Mouse (Mus musculus) MEL (cell line): ENCODE measurements at regions not wholly inside any gene's neighbourhood (a gene's known extent, or its start where the extent isn't known, plus 50 kb on each side); places are given as distances from the start of the nearest gene placed in this dataset.

Experiments
- DNase-seq: peaks from one replicate; pipeline ENCODE4 v3.0.0; 2011; ENCODE audit warnings: low read depth, low spot score
- H3K27ac ChIP-seq: 2 replicates; pipeline ENCODE4 v1.5.1; 2012; ENCODE audit warnings: low read depth, mild to moderate bottlenecking, control low read depth, low read length, moderate library complexity; ENCODE audit not compliant: control insufficient read depth
- H3K27me3 ChIP-seq, 2 experiments: fragments of 150-350 bp in 1 of 2; sonication (generic) in 1 of 2; 2 replicates each; pipeline ENCODE4 v1.6.1; 2012; ENCODE audit warnings: low read length in 2 of 2, mild to moderate bottlenecking in 2 of 2, improper control_type of control experiment in 1 of 2, moderate library complexity in 1 of 2; ENCODE audit not compliant: insufficient read depth in 2 of 2, control insufficient read depth in 1 of 2
- H3K36me3 ChIP-seq, 2 experiments: 2 replicates each; pipeline ENCODE4 v1.6.1; 2012 to 2014; ENCODE audit warnings: low read length in 2 of 2, improper control_type of control experiment in 1 of 2, inconsistent platforms in 1 of 2, mild to moderate bottlenecking in 1 of 2; ENCODE audit not compliant: insufficient read depth in 2 of 2, control insufficient read depth in 1 of 2
- H3K4me1 ChIP-seq, 2 experiments: fragments of 150-350 bp in 1 of 2; sonication (generic) in 1 of 2; 2 replicates each; pipeline ENCODE4 v1.6.1; 2012; ENCODE audit warnings: low read length in 2 of 2, improper control_type of control experiment in 1 of 2, mild to moderate bottlenecking in 1 of 2; ENCODE audit not compliant: insufficient read depth in 2 of 2, control insufficient read depth in 1 of 2
- H3K4me3 ChIP-seq, 2 experiments: fragments of 150-350 bp in 1 of 2; sonication (generic) in 1 of 2; 2 replicates each; pipeline ENCODE4 v1.5.1; 2012; ENCODE audit warnings: low read depth in 2 of 2, low read length in 2 of 2, mild to moderate bottlenecking in 2 of 2, moderate library complexity in 2 of 2, control low read depth in 1 of 2, improper control_type of control experiment in 1 of 2; ENCODE audit not compliant: control insufficient read depth in 1 of 2, insufficient read depth in 1 of 2
- H3K79me2 ChIP-seq: 2 replicates; pipeline ENCODE4 v1.6.1; 2012; ENCODE audit warnings: mild to moderate bottlenecking, low read length, moderate library complexity; ENCODE audit not compliant: control insufficient read depth, poor library complexity, insufficient read depth
- H3K9ac ChIP-seq: 2 replicates; pipeline ENCODE4 v1.6.1; 2012; ENCODE audit warnings: low read depth, mild to moderate bottlenecking, control low read depth, low read length, moderate library complexity; ENCODE audit not compliant: control insufficient read depth, poor library complexity, severe bottlenecking
- H3K9me3 ChIP-seq: fragments of 150-350 bp; sonication (generic); replicated peaks from 2 replicates; pipeline ENCODE4 v1.6.1; 2012; ENCODE audit warnings: mild to moderate bottlenecking, low read length, improper control_type of control experiment, moderate library complexity; ENCODE audit not compliant: insufficient read depth
- CHD1 ChIP-seq: IDR thresholded peaks from 2 replicates; pipeline ENCODE4 v1.6.1; 2012; ENCODE audit warnings: low read depth, mild to moderate bottlenecking, inconsistent platforms, low read length, improper control_type of control experiment
- CHD2 ChIP-seq: IDR thresholded peaks from 2 replicates; pipeline ENCODE4 v1.6.1; 2011; ENCODE audit warnings: low read length, improper control_type of control experiment
- CTCF ChIP-seq, 3 experiments: IDR thresholded peaks in 2 of 3; conservative IDR thresholded peaks in 1 of 3; 2 replicates each; pipeline ENCODE4 v1.5.1; 2011 to 2012; ENCODE audit warnings: low read length in 3 of 3, low read depth in 2 of 3, mild to moderate bottlenecking in 2 of 3, improper control_type of control experiment in 1 of 3, inconsistent platforms in 1 of 3, mixed read lengths in 1 of 3, moderate library complexity in 1 of 3; ENCODE audit not compliant: control insufficient read depth in 1 of 3, insufficient read depth in 1 of 3, poor library complexity in 1 of 3, severe bottlenecking in 1 of 3
- ELF1 ChIP-seq: IDR thresholded peaks from 2 replicates; pipeline ENCODE4 v1.6.1; 2014; ENCODE audit warnings: low read depth, mild to moderate bottlenecking, inconsistent platforms, low read length, improper control_type of control experiment, moderate library complexity
- EP300 ChIP-seq, 2 experiments: IDR thresholded peaks; 2 replicates each; pipeline ENCODE4 v1.6.1; 2011; ENCODE audit warnings: improper control_type of control experiment in 2 of 2, low read length in 2 of 2, low read depth in 1 of 2, mild to moderate bottlenecking in 1 of 2
- ETS1 ChIP-seq: IDR thresholded peaks from 2 replicates; pipeline ENCODE4 v1.6.1; 2012; ENCODE audit warnings: low read depth, mild to moderate bottlenecking, inconsistent platforms, low read length, improper control_type of control experiment, moderate library complexity
- GABPA ChIP-seq: IDR thresholded peaks from 2 replicates; pipeline ENCODE4 v1.6.1; 2012; ENCODE audit warnings: low read depth, mild to moderate bottlenecking, inconsistent platforms, low read length, improper control_type of control experiment, moderate library complexity
- GATA1 ChIP-seq: IDR thresholded peaks from 2 replicates; pipeline ENCODE4 v1.6.1; 2011; ENCODE audit warnings: low read depth, low read length, improper control_type of control experiment
- JUND ChIP-seq: IDR thresholded peaks from 2 replicates; pipeline ENCODE4 v1.6.1; 2011; ENCODE audit warnings: low read depth, mild to moderate bottlenecking, improper control_type of control experiment, low read length
- KAT2A ChIP-seq: conservative IDR thresholded peaks from 2 replicates; pipeline ENCODE4 v1.6.1; 2012; ENCODE audit warnings: low read depth, low read length, improper control_type of control experiment, inconsistent platforms
- MAFK ChIP-seq: IDR thresholded peaks from 2 replicates; pipeline ENCODE4 v1.6.1; 2011; ENCODE audit warnings: low read depth, mild to moderate bottlenecking, low read length, improper control_type of control experiment, borderline replicate concordance
- MEF2A ChIP-seq: IDR thresholded peaks from 2 replicates; pipeline ENCODE4 v1.6.1; 2014; ENCODE audit warnings: low read depth, mild to moderate bottlenecking, inconsistent platforms, low read length, improper control_type of control experiment; ENCODE audit not compliant: poor library complexity, insufficient replicate concordance, severe bottlenecking; ENCODE audit errors: extremely low read depth
- MXI1 ChIP-seq: IDR thresholded peaks from 2 replicates; pipeline ENCODE4 v1.6.1; 2011; ENCODE audit warnings: mild to moderate bottlenecking, low read depth, low read length, improper control_type of control experiment
- MYB ChIP-seq: IDR thresholded peaks from 2 replicates; pipeline ENCODE4 v1.6.1; 2011; ENCODE audit warnings: mild to moderate bottlenecking, low read depth, low read length, improper control_type of control experiment
- MYC ChIP-seq: IDR thresholded peaks from 2 replicates; pipeline ENCODE4 v1.6.1; 2011; ENCODE audit warnings: low read depth, mild to moderate bottlenecking, low read length, improper control_type of control experiment, moderate library complexity
- NRF1 ChIP-seq: IDR thresholded peaks from 2 replicates; pipeline ENCODE4 v1.6.1; 2014; ENCODE audit warnings: low read depth, mild to moderate bottlenecking, inconsistent platforms, low read length, improper control_type of control experiment, moderate library complexity; ENCODE audit not compliant: poor library complexity, insufficient read depth, severe bottlenecking
- RAD21 ChIP-seq: IDR thresholded peaks from 2 replicates; pipeline ENCODE4 v1.6.1; 2011; ENCODE audit warnings: mild to moderate bottlenecking, low read depth, low read length, improper control_type of control experiment
- SIN3A ChIP-seq: IDR thresholded peaks from 2 replicates; pipeline ENCODE4 v1.6.1; 2012; ENCODE audit warnings: low read length, improper control_type of control experiment, inconsistent platforms
- TAL1 ChIP-seq: IDR thresholded peaks from 2 replicates; pipeline ENCODE4 v1.6.1; 2012; ENCODE audit warnings: mild to moderate bottlenecking, inconsistent platforms, low read length, moderate library complexity, mixed read lengths
- TBP ChIP-seq: IDR thresholded peaks from 2 replicates; pipeline ENCODE4 v1.8.0; 2011; ENCODE audit warnings: low read depth, low read length, improper control_type of control experiment
- TCF12 ChIP-seq: IDR thresholded peaks from 2 replicates; pipeline ENCODE4 v1.6.1; 2014; ENCODE audit warnings: low read depth, mild to moderate bottlenecking, inconsistent platforms, low read length, improper control_type of control experiment, moderate library complexity
- USF2 ChIP-seq, 2 experiments: IDR thresholded peaks; 2 replicates each; pipeline ENCODE4 v1.6.1; 2011 to 2012; ENCODE audit warnings: improper control_type of control experiment in 2 of 2, low read length in 2 of 2, borderline replicate concordance in 1 of 2, inconsistent platforms in 1 of 2, low read depth in 1 of 2, mild to moderate bottlenecking in 1 of 2; ENCODE audit not compliant: insufficient read depth in 1 of 2
- ZC3H11A ChIP-seq: IDR thresholded peaks from 2 replicates; pipeline ENCODE4 v1.6.1; 2012; ENCODE audit warnings: low read depth, mild to moderate bottlenecking, inconsistent platforms, low read length, improper control_type of control experiment
- ZKSCAN1 ChIP-seq: IDR thresholded peaks from 2 replicates; pipeline ENCODE4 v1.6.1; 2012; ENCODE audit warnings: low read depth, mild to moderate bottlenecking, inconsistent platforms, low read length, improper control_type of control experiment, moderate library complexity
- ZNF384 ChIP-seq: IDR thresholded peaks from 2 replicates; pipeline ENCODE4 v1.6.1; 2012; ENCODE audit warnings: low read depth, mild to moderate bottlenecking, inconsistent platforms, low read length, improper control_type of control experiment

DNA sequence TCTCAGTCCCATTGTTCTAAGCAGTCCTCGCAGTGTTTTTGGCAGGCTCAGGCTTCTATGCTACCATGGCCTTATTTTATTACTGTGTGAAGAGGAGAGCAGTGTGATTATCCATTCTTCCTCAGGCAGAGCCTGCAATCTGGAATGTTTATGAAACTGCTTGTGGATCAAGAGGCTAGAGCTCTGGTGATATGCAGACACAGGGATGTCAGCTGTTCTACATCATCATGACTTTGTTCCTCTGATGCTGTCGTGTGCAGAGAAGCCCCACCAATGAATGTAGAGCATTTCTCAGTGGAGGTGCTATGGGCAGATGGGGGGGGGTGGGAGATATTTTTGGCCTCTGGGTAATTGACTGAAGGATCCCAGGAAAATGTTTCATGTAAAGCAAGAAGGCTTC, 1046.6 kb downstream of the Bcl11a start:
- Histone ChIP-seq H3K27me3 (no peaks in the 10 kb centered on the region), H3K9me3 (no peaks in the 10 kb centered on the region)
- DNase-seq, result no peak
- TF ChIP-seq KAT2A, result no peak
- no peak for TF ChIP-seq ETS1
- no peak for TF ChIP-seq EP300 (IDR thresholded peaks at IDR 0.05; ENCODE audit: low read depth in 1 of 2, low read length in 2 of 2)
- no peak for TF ChIP-seq GABPA
- no peak for TF ChIP-seq JUND
- TF ChIP-seq TAL1, result no peak
- TF ChIP-seq CHD2, result no peak
- TF ChIP-seq ZKSCAN1, result no peak
- TF ChIP-seq CHD1, result no peak
- TF ChIP-seq, all 39 proteins: peak for 0
- no peak overlapping the region for H3K9ac ChIP-seq
- no peaks in the 10 kb centered on the region for H3K36me3 ChIP-seq
- no peak overlapping the region for H3K27ac ChIP-seq
- H3K4me1 ChIP-seq, result no peaks in the 10 kb centered on the region
- H3K79me2 ChIP-seq, result no peaks in the 10 kb centered on the region
- H3K4me3 ChIP-seq, result no peak overlapping the region

DNA sequence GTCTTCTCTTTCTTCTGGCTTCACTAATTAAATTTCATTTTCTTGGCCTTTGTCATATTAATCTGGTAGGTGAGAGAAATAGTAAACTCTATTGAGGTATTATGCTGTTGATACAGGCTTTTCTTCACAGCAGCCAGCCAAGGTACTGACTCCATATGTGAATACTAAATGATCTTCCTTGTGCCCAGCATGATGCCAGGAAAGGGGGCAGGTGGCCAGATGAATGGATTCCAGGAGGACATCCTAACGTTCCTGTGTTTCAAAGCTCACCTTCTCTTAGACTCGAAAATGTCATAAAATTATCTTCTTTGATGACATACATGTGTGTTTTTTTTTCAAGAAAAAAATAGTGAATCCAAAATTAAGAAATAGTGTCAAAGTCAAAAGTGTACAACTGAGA, 1064.4 kb downstream of the Bcl11a start:
- Histone ChIP-seq H3K79me2 (no peaks in the 10 kb centered on the region), H3K9ac (no peak overlapping the region), H3K27me3 (no peaks in the 10 kb centered on the region), H3K4me3 (no peak overlapping the region), H3K4me1 (no peaks in the 10 kb centered on the region), H3K27ac (no peak overlapping the region), H3K9me3 (no peaks in the 10 kb centered on the region), H3K36me3 (no peaks in the 10 kb centered on the region)
- no peak for TF ChIP-seq ZNF384
- TF ChIP-seq ELF1, result no peak
- no peak for TF ChIP-seq MYB
- no peak for TF ChIP-seq CTCF (IDR thresholded peaks at IDR 0.05 in 2 of 3, conservative IDR thresholded peaks at IDR 0.05 in 1 of 3; ENCODE audit: control insufficient read depth in 1 of 3, insufficient read depth in 1 of 3, low read depth in 2 of 3, low read length in 3 of 3, poor library complexity in 1 of 3, severe bottlenecking in 1 of 3)
- TF ChIP-seq MXI1, result no peak
- no peak for TF ChIP-seq MAFK
- TF ChIP-seq RAD21, result no peak
- DNase-seq, result no peak

- no peak for DNase-seq
- Histone ChIP-seq H3K9ac (no peak overlapping the region), H3K79me2 (no peaks in the 10 kb centered on the region), H3K4me3 (no peak overlapping the region), H3K9me3 (no peaks in the 10 kb centered on the region), H3K27ac (no peak overlapping the region), H3K36me3 (no peaks in the 10 kb centered on the region), H3K4me1 (no peaks in the 10 kb centered on the region), H3K27me3 (no peaks in the 10 kb centered on the region)
- TF ChIP-seq TCF12 (no peak), CTCF (IDR thresholded peaks at IDR 0.05 in 2 of 3, conservative IDR thresholded peaks at IDR 0.05 in 1 of 3; ENCODE audit: control insufficient read depth in 1 of 3, insufficient read depth in 1 of 3, low read depth in 2 of 3, low read length in 3 of 3, poor library complexity in 1 of 3, severe bottlenecking in 1 of 3) (no peak), EP300 (IDR thresholded peaks at IDR 0.05; ENCODE audit: low read depth in 1 of 2, low read length in 2 of 2) (no peak), ELF1 (no peak), TBP (no peak), ZNF384 (no peak), JUND (no peak), SIN3A (no peak), GATA1 (no peak), ZKSCAN1 (no peak), ZC3H11A (no peak), NRF1 (no peak), USF2 (IDR thresholded peaks at IDR 0.05; ENCODE audit: borderline replicate concordance in 1 of 2, insufficient read depth in 1 of 2, low read depth in 1 of 2, low read length in 2 of 2) (no peak), MEF2A (no peak), MYC (no peak), CHD1 (no peak)
These were observed 1065.0 kb downstream of the Bcl11a start for GRCm38 (mm10) chr11:25142833-25143232.
